Mouse (Mus musculus) forebrain, embryonic 16.5 days (tissue): ENCODE measurements at regions not wholly inside any gene's neighbourhood (a gene's known extent, or its start where the extent isn't known, plus 50 kb on each side); places are given as distances from the start of the nearest gene placed in this dataset.

Experiments used
- ATAC-seq: fragments of 200-750 bp; cut with Nextera tagmentation; 2 replicates; pipeline ENCODE4 v1.8.0; 2017; ENCODE audit warnings: mild to moderate bottlenecking, moderate library complexity
- H3K27ac ChIP-seq: fragments of 300-500 bp; sonication (generic); 2 replicates; pipeline ENCODE4 v1.5.1; 2014; ENCODE audit warnings: low read length, control low read depth
- H3K27me3 ChIP-seq: fragments of 300-500 bp; sonication (generic); replicated peaks from 2 replicates; pipeline ENCODE4 v1.6.1; 2014; ENCODE audit warnings: low read length; ENCODE audit not compliant: control insufficient read depth, insufficient read depth
- H3K36me3 ChIP-seq: fragments of 300-500 bp; sonication (generic); 2 replicates; pipeline ENCODE4 v1.6.1; 2014; ENCODE audit not compliant: control insufficient read depth, insufficient read depth
- H3K4me1 ChIP-seq: fragments of 300-500 bp; sonication (generic); replicated peaks from 2 replicates; pipeline ENCODE4 v1.6.1; 2014; ENCODE audit warnings: low read length; ENCODE audit not compliant: control insufficient read depth, insufficient read depth
- H3K4me2 ChIP-seq: fragments of 300-500 bp; sonication (generic); 2 replicates; pipeline ENCODE4 v1.6.1; 2014; ENCODE audit warnings: mild to moderate bottlenecking, low read length, control low read depth
- H3K4me3 ChIP-seq: fragments of 300-500 bp; sonication (generic); replicated peaks from 2 replicates; pipeline ENCODE4 v1.5.1; 2014; ENCODE audit warnings: mild to moderate bottlenecking, low read length, control low read depth
- H3K9ac ChIP-seq: fragments of 300-500 bp; sonication (generic); replicated peaks from 2 replicates; pipeline ENCODE4 v1.6.1; 2014; ENCODE audit warnings: low read depth, low read length, control low read depth
- H3K9me3 ChIP-seq: fragments of 300-500 bp; sonication (generic); 2 replicates; pipeline ENCODE4 v1.6.1; 2016; ENCODE audit warnings: low read length; ENCODE audit not compliant: control insufficient read depth
- WGBS: fragments of 180-500 bp; shearing (Covaris S2); extraction: QIAGEN DNeasy Blood & Tissue Kit; methylation state at CpG from one replicate; pipeline ENCODE4 v1.1.7; 2014; 5-methylcytosine and 5-hydroxymethylcytosine counted together

DNA sequence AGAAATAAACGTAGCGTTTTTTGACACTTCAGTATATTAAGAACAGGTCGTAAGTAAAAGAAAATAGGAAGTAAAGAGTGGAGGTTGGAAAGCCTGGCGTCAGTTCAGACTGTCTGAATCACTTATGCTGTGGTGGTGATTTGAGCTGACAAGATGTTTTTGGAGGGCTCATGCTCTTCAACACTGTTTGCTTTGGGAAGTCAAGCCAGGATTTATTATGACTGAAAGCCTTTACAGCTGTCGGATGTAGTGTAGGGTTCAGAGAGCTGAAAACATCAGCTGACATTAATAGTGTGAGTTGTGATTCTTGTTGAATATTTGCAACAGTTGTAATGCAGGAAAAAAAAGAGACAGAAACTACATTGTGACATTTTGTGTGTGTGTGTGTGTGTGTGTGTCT lies 1062.9 kb upstream of the 4930412O13Rik start:
- Histone ChIP-seq H3K4me2 (no peak overlapping the region), H3K4me3 (no peak overlapping the region), H3K27ac (no peak overlapping the region), H3K9ac (no peak overlapping the region), H3K27me3 (no peaks in the 10 kb centered on the region), H3K9me3 (no peaks in the 10 kb centered on the region), H3K36me3 (no peaks in the 10 kb centered on the region), H3K4me1 (no peaks in the 10 kb centered on the region)
- 85% methylated on average over 5 of the region's 5 CpGs for WGBS
- ATAC-seq: no peak

- Histone ChIP-seq H3K36me3 (no peaks in the 10 kb centered on the region), H3K4me2 (no peak overlapping the region), H3K4me3 (no peak overlapping the region), H3K9ac (no peak overlapping the region), H3K27ac (no peak overlapping the region), H3K9me3 (no peaks in the 10 kb centered on the region), H3K4me1 (no peaks in the 10 kb centered on the region), H3K27me3 (no peaks in the 10 kb centered on the region)
- no peak for ATAC-seq
- 82% methylated on average over 2 of the region's 2 CpGs for WGBS
Observed at GRCm38 (mm10) chr2:8825406-8825805, 1055.6 kb upstream of the 4930412O13Rik start.
